Mouse (Mus musculus) skeletal muscle tissue, adult 2 months (tissue): Measurements from ENCODE around the gene Gm4303.
"Not testable (repeated sequence)": the region's sequence is repeated elsewhere in the genome, so short reads cannot be mapped to it uniquely, and the experiment has no call there.

Experiments used
- DNase-seq: peaks from one replicate; pipeline ENCODE4 v3.0.0-alpha.2; 2012; ENCODE audit warnings: low read depth, low spot score

Gene Gm4303

DNA sequence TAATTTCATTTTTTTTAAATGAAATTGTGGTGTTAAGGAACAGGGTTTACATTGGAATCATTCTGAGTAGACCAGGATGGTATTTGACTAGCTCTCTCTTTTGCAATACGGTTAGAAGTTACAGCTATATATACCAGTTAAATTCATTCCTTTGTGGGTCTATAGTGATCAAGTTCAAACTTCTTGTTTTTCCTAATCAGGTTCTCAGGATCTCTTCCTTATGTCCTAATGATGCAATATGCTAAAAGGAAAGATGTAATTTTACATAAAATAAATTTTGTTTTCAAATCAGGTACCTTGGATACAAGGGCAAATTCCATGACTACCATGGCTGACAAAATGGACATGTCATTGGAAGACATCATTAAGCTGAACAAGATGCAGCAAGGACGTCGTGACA lies at the start of gene Gm4303:
Gm4303 (plus strand) TSS at position 301 of the 400 bp plus-strand sequence.
- not testable (repeated sequence) for DNase-seq

DNA sequence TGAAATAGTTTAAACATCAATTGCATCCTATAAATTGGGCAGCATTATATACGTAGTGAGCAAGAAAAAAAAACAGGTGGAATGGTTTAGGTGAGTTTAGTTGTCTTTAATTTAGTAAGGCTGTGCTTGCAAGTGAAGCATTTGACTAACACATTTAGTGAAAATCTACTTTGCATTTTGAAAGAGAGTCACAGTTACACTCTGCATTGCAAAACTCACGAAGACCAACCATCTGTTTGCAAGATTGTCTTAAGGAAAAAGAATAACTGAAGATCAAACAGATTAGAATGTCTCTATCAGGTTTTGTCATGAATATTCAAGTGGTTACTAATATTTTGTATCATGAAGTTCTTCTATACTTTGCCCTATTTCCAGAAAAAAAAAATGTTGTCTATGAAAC lies 49.7 kb upstream of the Gm4303 start:
- DNase-seq = no peak

- DNase-seq = not testable (repeated sequence)
Measured at GRCm38 (mm10) chr10:100300106-100300505, 45.7 kb upstream of the Gm4303 start.

GRCm38 (mm10) chr10:100335376-100335775 lies 10.4 kb upstream of the Gm4303 start, which contains the start of gene Gm4301:
Gm4301 (plus strand) TSS chr10:100335676.
- not testable (repeated sequence) for DNase-seq

DNA sequence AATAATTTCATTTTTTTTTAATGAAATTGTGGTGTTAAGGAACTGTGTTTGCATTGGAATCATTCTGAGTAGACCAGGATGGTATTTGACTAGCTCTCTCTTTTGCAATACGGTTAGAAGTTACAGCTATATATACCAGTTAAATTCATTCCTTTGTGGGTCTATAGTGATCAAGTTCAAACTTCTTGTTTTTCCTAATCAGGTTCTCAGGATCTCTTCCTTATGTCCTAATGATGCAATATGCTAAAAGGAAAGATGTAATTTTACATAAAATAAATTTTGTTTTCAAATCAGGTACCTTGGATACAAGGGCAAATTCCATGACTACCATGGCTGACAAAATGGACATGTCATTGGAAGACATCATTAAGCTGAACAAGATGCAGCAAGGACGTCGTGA lies 5.2 kb upstream of the Gm4303 start, which contains the start of gene Gm4302:
Gm4302 (plus strand) TSS at position 301 of the 400 bp plus-strand sequence.
- DNase-seq = not testable (repeated sequence)

DNA sequence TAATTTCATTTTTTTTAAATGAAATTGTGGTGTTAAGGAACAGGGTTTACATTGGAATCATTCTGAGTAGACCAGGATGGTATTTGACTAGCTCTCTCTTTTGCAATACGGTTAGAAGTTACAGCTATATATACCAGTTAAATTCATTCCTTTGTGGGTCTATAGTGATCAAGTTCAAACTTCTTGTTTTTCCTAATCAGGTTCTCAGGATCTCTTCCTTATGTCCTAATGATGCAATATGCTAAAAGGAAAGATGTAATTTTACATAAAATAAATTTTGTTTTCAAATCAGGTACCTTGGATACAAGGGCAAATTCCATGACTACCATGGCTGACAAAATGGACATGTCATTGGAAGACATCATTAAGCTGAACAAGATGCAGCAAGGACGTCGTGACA lies 5.0 kb downstream of the Gm4303 start, which contains the start of gene Gm4305:
Gm4305 (plus strand) TSS at position 301 of the 400 bp plus-strand sequence.
- DNase-seq = not testable (repeated sequence)

DNA sequence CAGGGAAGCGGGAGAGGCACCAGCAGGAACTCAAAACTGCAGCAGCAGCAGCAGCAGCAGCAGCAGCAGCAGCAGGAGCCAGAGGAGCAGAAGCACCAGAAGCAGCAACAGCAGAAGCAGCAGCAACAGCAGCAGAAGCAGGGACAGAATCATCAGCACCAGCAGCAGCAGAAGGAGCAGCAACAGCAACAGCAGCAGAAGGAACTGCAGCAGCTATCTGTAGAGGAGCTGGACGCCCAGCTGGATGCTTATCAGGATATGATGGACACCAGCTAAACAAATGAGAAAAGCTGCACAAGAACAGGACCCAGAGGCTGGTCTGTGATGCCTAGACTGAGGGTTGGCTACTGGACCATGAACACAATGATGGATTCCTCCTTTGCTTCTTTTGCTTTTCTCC lies 11.1 kb downstream of the Gm4303 start:
- DNase-seq = not testable (repeated sequence)

- not testable (repeated sequence) for DNase-seq
Measured at GRCm38 (mm10) chr10:100361038-100361437, 15.3 kb downstream of the Gm4303 start, which contains the start of gene Gm4307. Gm4307 (plus strand) TSS chr10:100361338.

DNA sequence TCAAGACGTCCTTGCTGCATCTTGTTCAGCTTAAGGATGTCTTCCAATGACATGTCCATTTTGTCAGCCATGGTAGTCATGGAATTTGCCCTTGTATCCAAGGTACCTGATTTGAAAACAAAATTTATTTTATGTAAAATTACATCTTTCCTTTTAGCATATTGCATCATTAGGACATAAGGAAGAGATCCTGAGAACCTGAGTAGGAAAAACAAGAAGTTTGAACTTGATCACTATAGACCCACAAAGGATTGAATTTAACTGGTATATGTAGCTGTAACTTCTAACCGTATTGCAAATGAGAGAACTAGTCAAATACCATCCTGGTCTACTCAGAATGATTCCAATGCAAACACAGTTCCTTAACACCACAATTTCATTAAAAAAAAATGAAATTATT lies 36.7 kb downstream of the Gm4303 start, which contains the start of gene Gm4312:
Gm4312 (minus strand) TSS at position 101 of the 400 bp plus-strand sequence.
- DNase-seq = not testable (repeated sequence)
